Mouse (Mus musculus) left cerebral cortex, postnatal 10 days (tissue): ENCODE data around the gene Retreg1. TPM values are rescaled to one million over a fixed set of nuclear protein-coding genes. Genes with fewer than 3 reads are reported as not detected.
A peak's percentile ranks its signal among the peaks of the same experiment; 100 is the strongest.

Source experiments
- DNase-seq, 2 experiments: peaks; one replicate each; pipeline ENCODE4 v3.0.0; 2021 to 2022; ENCODE audit warnings: low spot score in 2 of 2, mixed read lengths in 1 of 2; ENCODE audit errors: extremely low spot score in 1 of 2
- intact Hi-C: fragments of 180-260 bp; cut with DNase I; formaldehyde crosslinking; loops from one replicate; pipeline ENCODE4 v1.15.1; 2025
- total RNA-seq, 2 experiments: library from RNA; stranded (reverse); gene quantifications; 2 replicates each; pipeline ENCODE4 v1.2.3; 2021

Retreg1 gene
- total RNA-seq, 2 experiments from 2014 or later, result 42.1 to 44.2 TPM

DNA sequence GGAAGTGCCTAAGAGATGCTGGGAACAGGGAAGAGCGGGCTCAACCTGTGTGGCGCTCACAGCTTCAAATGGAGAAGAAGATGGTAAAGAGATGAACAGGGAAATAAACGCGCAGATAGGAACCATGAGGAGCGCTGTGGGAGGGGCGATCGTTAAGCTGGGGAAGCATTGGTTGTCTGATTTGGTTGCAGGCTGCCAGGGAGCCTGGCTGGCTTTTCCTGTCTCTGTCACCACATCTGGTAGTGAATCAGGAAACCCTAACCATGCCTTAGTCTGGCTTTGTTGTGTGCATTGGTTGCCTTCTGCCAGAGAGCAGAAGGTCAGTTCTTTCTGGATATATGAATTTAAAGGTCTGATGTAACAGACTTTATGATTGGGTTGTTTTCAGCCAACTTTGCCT lies 28.5 kb downstream of the Retreg1 start:
- intact Hi-C loops, result no loop called here
- no peak for DNase-seq

DNA sequence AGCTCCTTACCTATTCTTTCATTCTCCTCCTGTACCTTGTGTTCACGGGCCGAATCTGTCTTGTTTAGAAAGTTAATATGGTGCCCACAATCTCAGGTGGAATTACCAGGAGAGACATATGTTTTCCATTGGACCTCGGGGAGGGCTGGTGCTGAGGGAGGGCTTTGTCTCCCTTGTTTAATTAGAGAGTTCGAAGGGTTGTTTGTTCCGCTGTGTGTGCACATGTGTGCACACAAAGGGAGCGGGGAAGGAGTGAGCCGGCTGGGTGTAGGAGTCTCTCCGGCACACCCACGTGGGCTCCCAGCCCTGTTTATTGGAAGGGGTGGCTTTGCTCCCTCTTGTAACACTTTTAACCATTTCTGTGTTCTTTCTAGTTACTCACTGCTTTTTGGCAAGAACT lies 29.1 kb downstream of the Retreg1 start:
- no peak for DNase-seq
- intact Hi-C loops, result no loop called here

DNA sequence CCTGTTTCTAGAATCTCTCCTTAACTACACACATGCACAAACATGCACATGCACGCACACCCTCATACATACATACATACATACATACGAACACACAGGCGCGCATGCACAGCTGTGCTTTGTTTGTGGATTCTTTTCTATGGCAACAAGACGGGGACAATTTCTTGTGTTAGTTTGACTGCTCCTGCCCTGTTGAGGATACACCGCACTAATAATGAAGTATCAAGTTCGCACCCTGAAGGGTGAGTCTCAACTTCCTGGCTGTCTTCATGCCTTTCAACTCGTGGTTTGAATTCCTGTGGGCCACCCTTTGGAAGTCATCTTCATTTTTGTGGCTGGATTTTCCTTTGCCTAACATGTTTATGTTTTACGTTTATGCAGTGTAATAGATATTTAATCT lies 29.7 kb downstream of the Retreg1 start:
- no peak for DNase-seq
- intact Hi-C loops, result no loop called here

DNA sequence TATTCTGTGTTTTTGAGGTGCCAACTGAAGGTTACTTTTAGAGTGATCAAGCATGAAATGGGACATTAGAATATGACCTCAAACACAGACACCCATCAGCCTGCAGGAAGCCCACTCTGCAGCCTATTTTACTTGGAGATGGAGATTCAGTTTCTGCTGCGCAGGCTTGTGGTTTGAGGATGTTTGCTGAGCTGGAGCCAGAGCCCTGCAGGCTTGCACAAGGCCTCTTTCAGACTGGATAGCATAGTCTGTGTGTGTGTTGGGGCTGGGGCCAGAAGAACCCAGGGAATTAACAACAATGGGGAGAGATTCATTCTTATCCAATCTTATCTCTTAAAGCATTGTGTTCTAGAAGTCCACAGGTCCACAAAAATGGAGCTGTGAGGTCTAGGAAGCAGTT lies 30.6 kb downstream of the Retreg1 start:
- intact Hi-C loops, result no loop called here

DNA sequence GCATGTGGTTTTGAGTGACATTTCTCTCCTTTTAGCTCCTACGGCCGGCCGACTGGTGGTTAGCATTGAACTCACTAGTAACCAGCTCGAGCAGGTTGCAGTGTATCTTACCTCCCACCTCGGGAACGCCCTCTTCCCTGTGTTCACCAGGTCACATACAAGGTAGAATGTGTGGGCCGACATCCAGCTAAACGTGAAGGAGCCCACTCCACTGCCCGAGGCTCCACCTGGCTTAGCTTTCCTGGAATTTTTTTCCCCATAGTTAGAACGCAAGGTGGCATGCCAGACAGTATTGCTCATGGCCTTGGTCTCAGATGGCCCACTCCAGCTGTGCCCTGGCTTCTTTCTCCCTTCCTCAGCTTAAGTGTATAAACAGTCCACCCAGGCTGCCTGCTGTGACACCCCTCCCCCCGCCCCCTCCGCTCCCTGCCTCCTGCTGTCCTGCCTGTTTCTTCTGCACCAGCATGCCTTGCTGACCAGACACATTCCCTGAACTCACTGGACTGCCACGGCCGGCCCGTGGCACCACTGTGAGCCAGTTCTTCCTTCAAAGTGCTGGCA lies 33.7 kb downstream of the Retreg1 start:
- intact Hi-C loops, result no loop called here

More for the DNA sequence above, 30.6 kb downstream of the Retreg1 start:
- DNase-seq, result no peak

GRCm38 (mm10) chr15:25877798-25878197 lies 34.8 kb downstream of the Retreg1 start:
- intact Hi-C loops, result no loop called here
- no peak for DNase-seq

More for the DNA sequence above, 33.7 kb downstream of the Retreg1 start:
- no peak for DNase-seq

DNA sequence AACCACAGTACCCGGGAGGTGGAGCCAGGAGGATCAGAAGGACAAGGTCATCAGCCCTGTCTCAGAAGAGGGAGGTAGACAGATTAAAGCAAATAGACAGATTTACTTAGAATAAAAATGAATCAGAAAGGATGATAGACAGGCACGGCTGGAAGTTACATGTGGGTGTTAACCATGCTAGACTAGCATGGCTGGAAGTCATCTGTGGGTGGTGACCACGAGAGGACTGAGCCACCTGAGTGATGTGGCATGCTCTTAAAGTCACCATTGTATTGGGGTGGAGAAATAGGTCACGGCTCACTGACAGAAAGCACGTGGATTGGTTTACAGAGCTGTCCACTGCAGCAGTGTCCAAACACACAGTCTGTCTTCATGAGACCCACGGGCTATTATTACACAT lies 36.2 kb downstream of the Retreg1 start:
- DNase-seq, result no peak
- intact Hi-C loops, result no loop called here

- no peak for DNase-seq
- intact Hi-C loops, result no loop called here
Observed at GRCm38 (mm10) chr15:25880192-25880591, 37.2 kb downstream of the Retreg1 start.

GRCm38 (mm10) chr15:25882002-25882401 lies 39.0 kb downstream of the Retreg1 start:
- intact Hi-C loops, result no loop called here
- DNase-seq, result no peak

GRCm38 (mm10) chr15:25884416-25884958 lies 41.5 kb downstream of the Retreg1 start:
- intact Hi-C loops, result no loop called here
- no peak for DNase-seq

DNA sequence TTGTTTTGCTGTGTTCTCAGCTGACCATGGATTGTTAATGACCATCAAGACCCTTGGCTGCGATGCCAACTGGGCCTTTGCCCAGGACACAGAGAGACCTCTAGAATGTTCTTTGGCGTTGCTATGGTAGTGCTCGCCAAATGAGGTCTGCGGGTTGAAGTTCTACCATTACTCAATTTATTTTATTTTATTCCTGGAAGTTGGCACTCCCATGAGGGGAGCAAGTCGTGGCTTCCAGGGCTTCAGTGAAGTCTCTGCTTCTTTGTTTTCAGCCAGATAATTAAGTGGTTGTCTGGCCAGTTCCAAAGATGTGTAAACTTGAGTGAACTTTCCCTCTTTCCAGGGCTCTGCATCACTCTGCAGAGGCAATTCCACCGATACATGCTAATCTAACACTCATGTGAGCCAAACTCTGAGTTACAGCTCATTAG lies 43.6 kb downstream of the Retreg1 start:
- intact Hi-C loops, result no loop called here

DNA sequence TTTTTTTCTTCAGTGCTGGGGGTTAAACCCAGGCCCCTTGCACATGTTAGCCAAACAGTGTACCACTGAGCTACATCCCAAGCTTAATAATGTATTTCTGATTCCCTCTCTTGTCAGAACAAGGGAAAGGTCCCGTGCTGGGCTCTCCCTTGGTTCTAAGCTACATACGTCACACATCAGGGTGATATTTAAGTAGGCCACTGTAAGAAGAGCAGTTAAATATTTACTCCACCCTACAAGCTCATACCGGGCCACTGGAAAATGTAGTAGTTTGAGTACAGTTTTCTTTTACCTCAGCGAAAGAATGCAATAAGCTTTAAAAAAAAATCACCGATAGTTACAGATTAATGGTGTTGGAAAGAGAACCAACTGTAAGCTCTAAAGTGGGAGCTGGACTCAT lies 46.9 kb downstream of the Retreg1 start:
- DNase-seq, result no peak
- intact Hi-C loops, result no loop called here

More for the DNA sequence above, 43.6 kb downstream of the Retreg1 start:
- peak; percentile 59 to 65 for DNase-seq

DNA sequence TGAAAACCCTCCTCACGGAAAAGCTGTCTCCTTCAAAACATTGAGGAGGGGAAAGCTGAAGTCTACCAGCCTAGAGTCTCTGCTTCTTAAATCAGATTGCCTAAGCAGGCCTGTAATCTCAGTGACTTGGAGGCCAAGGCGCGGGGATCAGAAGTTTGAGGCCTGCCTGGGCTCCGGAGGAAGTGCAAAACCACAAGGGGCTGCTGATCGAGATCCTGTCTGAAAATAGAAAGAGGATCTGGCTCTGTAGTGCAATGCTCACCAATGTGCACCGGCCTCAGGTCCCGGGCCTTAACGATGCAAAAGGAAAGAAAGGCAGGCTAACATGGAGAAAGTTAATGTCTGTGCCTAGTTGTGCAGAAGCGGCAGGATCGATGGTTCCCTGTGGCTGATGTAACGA lies 48.6 kb downstream of the Retreg1 start:
- intact Hi-C loops, result no loop called here
- no peak for DNase-seq

DNA sequence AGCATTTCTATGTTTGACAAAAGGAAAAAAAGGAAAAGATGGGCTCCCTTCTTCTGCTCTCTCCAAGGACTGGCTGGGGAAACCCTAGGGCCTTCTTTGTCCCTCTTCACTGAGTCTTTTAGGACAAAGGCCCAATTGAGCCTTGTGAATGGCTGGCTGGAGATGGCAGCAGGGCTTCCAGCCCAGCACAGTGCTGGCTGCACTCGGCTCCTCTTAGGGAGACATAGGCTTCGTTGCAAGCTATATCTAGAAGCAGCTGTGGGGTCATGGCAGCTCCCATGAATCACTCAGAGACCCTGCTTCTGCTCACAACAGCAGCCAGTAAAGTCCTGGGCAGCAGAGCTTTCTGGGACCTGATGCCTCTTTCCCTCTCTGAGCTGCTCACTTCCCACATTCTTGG lies 50.3 kb downstream of the Retreg1 start:
- no peak for DNase-seq

DNA sequence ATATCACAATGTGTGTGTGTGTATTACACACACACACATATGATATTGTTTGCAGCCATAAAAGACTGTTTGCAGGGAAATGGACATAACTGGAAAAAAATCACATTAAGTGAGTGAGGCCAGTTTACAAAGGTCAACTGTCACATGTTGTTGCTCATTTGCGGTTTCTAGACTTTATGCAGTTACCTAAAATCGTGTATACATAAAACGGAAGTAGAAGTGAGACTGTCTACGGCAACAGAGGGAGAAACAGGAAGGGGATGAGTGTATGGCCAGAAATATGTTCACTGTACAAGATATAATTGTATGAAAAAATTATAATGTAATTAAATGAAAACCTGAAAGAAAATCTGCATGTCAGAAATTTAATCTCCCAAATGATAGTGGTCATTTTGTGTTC lies 53.8 kb downstream of the Retreg1 start:
- DNase-seq, result no peak
- intact Hi-C loops, result loop anchor here (5.0 kb wide), 1 partner anchor 89 kb away; no protein-coding TSS in a partner anchor

More for the DNA sequence above, 50.3 kb downstream of the Retreg1 start:
- intact Hi-C loops, result no loop called here

DNA sequence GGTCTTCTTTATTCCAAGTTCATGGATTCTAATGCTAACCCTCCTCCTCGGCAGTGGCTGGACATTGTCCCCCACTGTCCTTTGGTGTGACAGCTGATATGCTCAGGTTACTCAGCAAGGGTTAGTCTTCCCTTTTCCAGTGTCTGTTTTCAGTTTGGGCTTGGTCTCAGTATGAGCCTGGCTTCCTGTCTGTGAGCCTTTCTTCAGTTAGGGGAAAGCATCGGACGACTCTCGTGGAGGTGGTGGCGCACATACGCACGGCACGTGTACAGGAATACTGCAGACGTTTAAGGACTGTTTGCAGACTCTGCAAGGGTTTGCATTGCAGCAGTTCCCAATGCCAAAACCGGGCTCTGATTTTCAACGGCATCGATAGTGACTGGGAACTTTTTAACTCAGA lies 54.6 kb downstream of the Retreg1 start:
- no peak for DNase-seq
- intact Hi-C loops, result loop anchor here (5.0 kb wide), 1 partner anchor 90 kb away; no protein-coding TSS in a partner anchor

DNA sequence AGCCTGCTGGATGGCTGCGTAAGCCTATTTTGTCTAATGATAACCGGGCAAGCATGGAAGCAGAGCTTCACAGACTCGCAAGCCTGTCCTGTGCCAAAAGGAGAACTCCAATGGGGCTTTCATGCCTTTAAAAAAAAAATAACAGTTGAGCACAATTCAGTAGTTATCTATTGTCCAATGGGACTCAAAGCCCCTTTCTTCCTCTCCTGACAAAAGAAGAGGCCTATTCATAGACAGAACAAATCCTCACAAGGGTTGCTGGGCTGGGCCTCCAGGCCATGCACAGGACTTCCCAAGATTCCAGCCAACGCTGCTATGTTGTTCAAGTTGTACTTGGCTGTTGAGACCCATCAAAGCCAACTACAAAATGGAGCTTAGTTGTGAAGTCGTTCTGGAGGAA lies 56.0 kb downstream of the Retreg1 start:
- intact Hi-C loops, result loop anchor here (5.0 kb wide), 1 partner anchor 92 kb away; no protein-coding TSS in a partner anchor
- no peak for DNase-seq

GRCm38 (mm10) chr15:25900540-25900939 lies 57.6 kb downstream of the Retreg1 start:
- peak in 1 of 2 experiments; percentile 73 for DNase-seq

DNA sequence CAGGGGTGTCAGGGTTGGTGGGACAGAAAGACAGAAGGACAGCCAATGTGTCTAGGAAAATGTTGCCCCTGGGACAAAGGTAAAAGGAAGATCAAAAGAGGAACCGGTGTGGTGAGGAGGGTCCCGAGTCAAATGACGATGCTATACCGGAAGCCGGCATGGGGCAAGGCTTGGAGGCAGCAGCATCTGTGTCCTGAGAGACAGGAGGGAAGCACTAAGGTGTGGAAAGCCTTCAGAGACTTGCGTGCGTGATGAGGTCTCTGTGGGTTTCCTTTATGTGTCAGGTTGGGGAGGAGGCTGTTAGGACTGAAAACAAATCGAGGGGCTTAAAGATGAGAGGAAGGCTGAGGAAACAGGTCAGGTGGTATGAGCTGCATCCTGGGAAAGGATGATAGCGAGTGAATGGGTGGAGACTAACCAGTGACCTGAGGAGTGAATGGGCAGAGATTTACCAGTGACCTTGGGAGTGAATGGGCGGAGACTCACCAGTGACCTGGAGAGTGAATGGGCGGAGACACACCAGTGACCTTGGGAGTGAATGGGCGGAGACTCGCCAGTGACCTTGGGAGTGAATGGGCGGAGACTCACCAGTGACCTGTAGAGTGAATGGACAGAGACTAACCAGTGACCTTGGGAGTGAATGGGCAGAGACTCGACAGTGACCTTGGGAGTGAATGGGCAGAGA lies 60.1 kb downstream of the Retreg1 start:
- intact Hi-C loops, result no loop called here
- DNase-seq, result no peak

More at GRCm38 (mm10) chr15:25900540-25900939, 57.6 kb downstream of the Retreg1 start:
- intact Hi-C loops, result no loop called here

- intact Hi-C loops, result no loop called here
- DNase-seq, result no peak
Observed at GRCm38 (mm10) chr15:25904435-25905021, 61.5 kb downstream of the Retreg1 start.
